Mouse (Mus musculus): ENCODE data around the gene Flrt1. TPM values are rescaled to one million over a fixed set of nuclear protein-coding genes. Genes with fewer than 3 reads are reported as not detected.
"Not testable (repeated sequence)": the region's sequence is repeated elsewhere in the genome, so short reads cannot be mapped to it uniquely, and the experiment has no call there.

Gene Flrt1
- polyA plus RNA-seq, 1 experiment from 2014 or later = 0.82 TPM

GRCm38 (mm10) chr19:7057126-7057721 lies 48.3 kb downstream of the Flrt1 start:
- TF ChIP-seq CTCF (IDR thresholded peaks at IDR 0.05; ENCODE audit: low read depth) = no peak
- 3% methylated on average over 13 of the region's 16 CpGs for WGBS
- no peaks in the 10 kb centered on the region for H3K36me3 ChIP-seq (ENCODE audit: control insufficient read depth, insufficient read depth)
- H3K27me3 ChIP-seq (replicated peaks; ENCODE audit: control insufficient read depth, insufficient read depth, low read length) = no peaks in the 10 kb centered on the region
- H3K27ac ChIP-seq (ENCODE audit: low read depth, low read length) = peak overlapping the region; percentile 35; the same call in 1 of the 2 replicates
- peak overlapping the region; percentile 98 for H3K4me2 ChIP-seq (replicated peaks; ENCODE audit: low read depth)
- H3K4me3 ChIP-seq (ENCODE audit: low read depth, low read length) = peak overlapping the region; percentile 64
- H3K4me1 ChIP-seq (replicated peaks; ENCODE audit: control insufficient read depth, insufficient read depth, low read length) = peaks cover 7% of the 10 kb centered on the region; the same call in 1 of the 2 replicates
- ATAC-seq = peak; percentile 57
- no peaks in the 10 kb centered on the region for H3K9me3 ChIP-seq (ENCODE audit: control insufficient read depth)
- peak overlapping the region; percentile 47 for H3K9ac ChIP-seq (ENCODE audit: low read depth, low read length)

GRCm38 (mm10) chr19:7056248-7057087 lies 49.1 kb downstream of the Flrt1 start, which contains the start of gene Macrod1:
Gene Macrod1 (plus strand): TSS chr19:7056810.
- H3K9ac ChIP-seq (ENCODE audit: low read depth, low read length) = peak within 1 kb of the TSS; percentile 47
- no peaks in the 10 kb centered on the region for H3K9me3 ChIP-seq (ENCODE audit: control insufficient read depth)
- H3K36me3 ChIP-seq (ENCODE audit: control insufficient read depth, insufficient read depth) = no peaks in the 10 kb centered on the region
- peaks cover 7% of the 10 kb centered on the region; the same call in 1 of the 2 replicates for H3K4me1 ChIP-seq (replicated peaks; ENCODE audit: control insufficient read depth, insufficient read depth, low read length)
- 1% methylated on average over 72 of the region's 72 CpGs for WGBS
- H3K27ac ChIP-seq (ENCODE audit: low read depth, low read length) = peak within 1 kb of the TSS; percentile 35; the same call in 1 of the 2 replicates
- H3K4me2 ChIP-seq (replicated peaks; ENCODE audit: low read depth) = peak within 1 kb of the TSS; percentile 98
- no peaks in the 10 kb centered on the region for H3K27me3 ChIP-seq (replicated peaks; ENCODE audit: control insufficient read depth, insufficient read depth, low read length)
- peak; percentile 76 for ATAC-seq
- peak; percentile 8; the same call in 1 of the 2 replicates for TF ChIP-seq CTCF (IDR thresholded peaks at IDR 0.05; ENCODE audit: low read depth)
- peak within 1 kb of the TSS; percentile 64 for H3K4me3 ChIP-seq (ENCODE audit: low read depth, low read length)

GRCm38 (mm10) chr19:7055173-7055572 lies 50.4 kb downstream of the Flrt1 start:
- peak; percentile 22 for TF ChIP-seq CTCF (IDR thresholded peaks at IDR 0.05; ENCODE audit: low read depth)
- Histone ChIP-seq H3K4me2 (replicated peaks; ENCODE audit: low read depth) (no peak overlapping the region), H3K9me3 (ENCODE audit: control insufficient read depth) (0 out of 2 replicates have a peak, but pooled peaks cover 3% of the 10 kb centered on the region), H3K4me3 (ENCODE audit: low read depth, low read length) (no peak overlapping the region), H3K4me1 (replicated peaks; ENCODE audit: control insufficient read depth, insufficient read depth, low read length) (peaks cover 7% of the 10 kb centered on the region; the same call in 1 of the 2 replicates), H3K27ac (ENCODE audit: low read depth, low read length) (no peak overlapping the region), H3K27me3 (replicated peaks; ENCODE audit: control insufficient read depth, insufficient read depth, low read length) (no peaks in the 10 kb centered on the region), H3K9ac (ENCODE audit: low read depth, low read length) (no peak overlapping the region), H3K36me3 (ENCODE audit: control insufficient read depth, insufficient read depth) (no peaks in the 10 kb centered on the region)
- WGBS = 48% methylated on average over 3 of the region's 3 CpGs
- no peak for ATAC-seq

- H3K4me3 ChIP-seq (ENCODE audit: low read depth, low read length) = no peak overlapping the region
- no peak for ATAC-seq
- H3K9me3 ChIP-seq (ENCODE audit: control insufficient read depth) = 0 out of 2 replicates have a peak, but pooled peaks cover 3% of the 10 kb centered on the region
- peaks cover 7% of the 10 kb centered on the region; the same call in 1 of the 2 replicates for H3K4me1 ChIP-seq (replicated peaks; ENCODE audit: control insufficient read depth, insufficient read depth, low read length)
- H3K27me3 ChIP-seq (replicated peaks; ENCODE audit: control insufficient read depth, insufficient read depth, low read length) = no peaks in the 10 kb centered on the region
- no peak overlapping the region for H3K9ac ChIP-seq (ENCODE audit: low read depth, low read length)
- TF ChIP-seq CTCF (IDR thresholded peaks at IDR 0.05; ENCODE audit: low read depth) = no peak
- no peaks in the 10 kb centered on the region for H3K36me3 ChIP-seq (ENCODE audit: control insufficient read depth, insufficient read depth)
- H3K27ac ChIP-seq (ENCODE audit: low read depth, low read length) = no peak overlapping the region
- 58% methylated on average over 10 of the region's 10 CpGs for WGBS
- H3K4me2 ChIP-seq (replicated peaks; ENCODE audit: low read depth) = no peak overlapping the region
Measured at GRCm38 (mm10) chr19:7054772-7055171, 50.8 kb downstream of the Flrt1 start.

- not testable (repeated sequence) for ATAC-seq; H3K9ac ChIP-seq (ENCODE audit: low read depth, low read length); H3K4me3 ChIP-seq (ENCODE audit: low read depth, low read length); H3K27ac ChIP-seq (ENCODE audit: low read depth, low read length); H3K27me3 ChIP-seq (replicated peaks; ENCODE audit: control insufficient read depth, insufficient read depth, low read length); H3K9me3 ChIP-seq (ENCODE audit: control insufficient read depth); H3K4me2 ChIP-seq (replicated peaks; ENCODE audit: low read depth); H3K4me1 ChIP-seq (replicated peaks; ENCODE audit: control insufficient read depth, insufficient read depth, low read length); H3K36me3 ChIP-seq (ENCODE audit: control insufficient read depth, insufficient read depth)
- WGBS = 90% methylated on average over 4 of the region's 4 CpGs
Measured at GRCm38 (mm10) chr19:7053382-7053781, 52.1 kb downstream of the Flrt1 start.

GRCm38 (mm10) chr19:7044706-7045105 lies 60.8 kb downstream of the Flrt1 start:
- no peak overlapping the region for H3K4me2 ChIP-seq (replicated peaks; ENCODE audit: low read depth)
- no peak overlapping the region for H3K27ac ChIP-seq (ENCODE audit: low read depth, low read length)
- no peaks in the 10 kb centered on the region for H3K4me1 ChIP-seq (replicated peaks; ENCODE audit: control insufficient read depth, insufficient read depth, low read length)
- no peaks in the 10 kb centered on the region for H3K36me3 ChIP-seq (ENCODE audit: control insufficient read depth, insufficient read depth)
- ATAC-seq = no peak
- no peak overlapping the region for H3K9ac ChIP-seq (ENCODE audit: low read depth, low read length)
- no peak for TF ChIP-seq CTCF (IDR thresholded peaks at IDR 0.05; ENCODE audit: low read depth)
- no peaks in the 10 kb centered on the region for H3K27me3 ChIP-seq (replicated peaks; ENCODE audit: control insufficient read depth, insufficient read depth, low read length)
- no peaks in the 10 kb centered on the region for H3K9me3 ChIP-seq (ENCODE audit: control insufficient read depth)
- 41% methylated on average over 4 of the region's 4 CpGs for WGBS
- H3K4me3 ChIP-seq (ENCODE audit: low read depth, low read length) = no peak overlapping the region
